Mouse (Mus musculus): ENCODE measurements around the gene Tmbim4. TPM values are rescaled to one million over a fixed set of nuclear protein-coding genes. Genes with fewer than 3 reads are reported as not detected.
A peak's percentile ranks its signal among the peaks of the same experiment; 100 is the strongest.

Tmbim4 gene
- polyA plus RNA-seq, 1 experiment from 2014 or later, result 81.7 TPM

GRCm38 (mm10) chr10:120252800-120253199 lies 51.4 kb downstream of the Tmbim4 start:
- peaks cover 5% of the 10 kb centered on the region for H3K4me1 ChIP-seq
- no peak overlapping the region for H3K9ac ChIP-seq
- no peak overlapping the region for H3K4me3 ChIP-seq
- no peak for ATAC-seq (ENCODE audit: low FRiP score, low read depth)
- H3K27ac ChIP-seq, result no peak overlapping the region
- WGBS, result 38% methylated on average over 8 of the region's 8 CpGs
- H3K4me2 ChIP-seq (replicated peaks), result no peak overlapping the region
- no peaks in the 10 kb centered on the region for H3K27me3 ChIP-seq (replicated peaks)
- H3K9me3 ChIP-seq, result no peaks in the 10 kb centered on the region
- no peaks in the 10 kb centered on the region for H3K36me3 ChIP-seq

GRCm38 (mm10) chr10:120257231-120257630 lies 55.8 kb downstream of the Tmbim4 start:
- Histone ChIP-seq H3K9me3 (no peaks in the 10 kb centered on the region), H3K4me3 (no peak overlapping the region), H3K4me1 (peaks cover 5% of the 10 kb centered on the region), H3K27me3 (replicated peaks) (no peaks in the 10 kb centered on the region), H3K4me2 (replicated peaks) (no peak overlapping the region), H3K36me3 (no peaks in the 10 kb centered on the region), H3K27ac (no peak overlapping the region), H3K9ac (no peak overlapping the region)
- 38% methylated on average over 11 of the region's 11 CpGs for WGBS
- no peak for ATAC-seq (ENCODE audit: low FRiP score, low read depth)

- 67% methylated on average over 12 of the region's 12 CpGs for WGBS
- H3K9ac ChIP-seq, result no peak overlapping the region
Measured at GRCm38 (mm10) chr10:120267790-120268189, 66.4 kb downstream of the Tmbim4 start.

GRCm38 (mm10) chr10:120269946-120270345 lies 68.6 kb downstream of the Tmbim4 start:
- Histone ChIP-seq H3K36me3 (no peaks in the 10 kb centered on the region), H3K4me2 (replicated peaks) (no peak overlapping the region), H3K9me3 (no peaks in the 10 kb centered on the region), H3K27me3 (replicated peaks) (no peaks in the 10 kb centered on the region), H3K9ac (no peak overlapping the region), H3K4me3 (no peak overlapping the region), H3K4me1 (peaks cover 15% of the 10 kb centered on the region; the same call in 1 of the 2 replicates), H3K27ac (no peak overlapping the region)
- ATAC-seq (ENCODE audit: low FRiP score, low read depth), result no peak
- WGBS, result 91% methylated on average over 13 of the region's 13 CpGs

More at GRCm38 (mm10) chr10:120267790-120268189, 66.4 kb downstream of the Tmbim4 start:
- H3K9me3 ChIP-seq, result no peaks in the 10 kb centered on the region
- peaks cover 12% of the 10 kb centered on the region; the same call in 1 of the 2 replicates for H3K4me1 ChIP-seq
- H3K27ac ChIP-seq, result no peak overlapping the region
- H3K4me3 ChIP-seq, result no peak overlapping the region
- no peak for ATAC-seq (ENCODE audit: low FRiP score, low read depth)
- no peak overlapping the region for H3K4me2 ChIP-seq (replicated peaks)
- no peaks in the 10 kb centered on the region for H3K36me3 ChIP-seq
- no peaks in the 10 kb centered on the region for H3K27me3 ChIP-seq (replicated peaks)

GRCm38 (mm10) chr10:120270777-120271176 lies 69.4 kb downstream of the Tmbim4 start:
- H3K4me1 ChIP-seq, result peaks cover 15% of the 10 kb centered on the region; the same call in 1 of the 2 replicates
- H3K4me2 ChIP-seq (replicated peaks), result no peak overlapping the region
- H3K36me3 ChIP-seq, result no peaks in the 10 kb centered on the region
- H3K9ac ChIP-seq, result no peak overlapping the region
- 73% methylated on average over 4 of the region's 4 CpGs for WGBS
- H3K27me3 ChIP-seq (replicated peaks), result no peaks in the 10 kb centered on the region
- ATAC-seq (ENCODE audit: low FRiP score, low read depth), result no peak
- no peak overlapping the region for H3K27ac ChIP-seq
- no peaks in the 10 kb centered on the region for H3K9me3 ChIP-seq
- H3K4me3 ChIP-seq, result no peak overlapping the region

DNA sequence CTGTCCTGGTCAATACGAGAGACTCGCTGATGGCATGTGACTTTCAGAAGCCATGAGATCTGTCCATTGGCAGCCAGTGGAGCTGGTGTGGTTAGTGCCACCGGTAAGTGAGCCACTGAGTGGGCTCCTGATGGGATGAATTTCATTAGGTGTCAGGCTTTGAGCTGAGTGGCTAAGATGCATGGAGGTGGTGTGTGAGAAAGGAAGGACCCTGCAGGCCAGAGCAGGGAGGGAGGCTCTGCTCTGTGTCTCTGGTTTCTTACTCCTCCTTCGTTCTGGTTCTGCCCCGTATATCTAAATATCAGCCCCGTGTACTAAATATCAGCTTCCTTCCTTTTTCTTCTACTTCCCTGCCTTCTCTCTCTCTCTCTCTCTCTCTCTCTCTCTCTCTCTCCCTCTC lies 69.9 kb downstream of the Tmbim4 start:
- no peak for ATAC-seq (ENCODE audit: low FRiP score, low read depth)
- Histone ChIP-seq H3K4me2 (replicated peaks) (peak overlapping the region; percentile 53; the same call in 1 of the 2 replicates), H3K4me1 (peaks cover 15% of the 10 kb centered on the region; the same call in 1 of the 2 replicates), H3K36me3 (no peaks in the 10 kb centered on the region), H3K27ac (no peak overlapping the region), H3K9me3 (no peaks in the 10 kb centered on the region), H3K27me3 (replicated peaks) (no peaks in the 10 kb centered on the region), H3K9ac (no peak overlapping the region), H3K4me3 (no peak overlapping the region)
- 83% methylated on average over 6 of the region's 6 CpGs for WGBS

DNA sequence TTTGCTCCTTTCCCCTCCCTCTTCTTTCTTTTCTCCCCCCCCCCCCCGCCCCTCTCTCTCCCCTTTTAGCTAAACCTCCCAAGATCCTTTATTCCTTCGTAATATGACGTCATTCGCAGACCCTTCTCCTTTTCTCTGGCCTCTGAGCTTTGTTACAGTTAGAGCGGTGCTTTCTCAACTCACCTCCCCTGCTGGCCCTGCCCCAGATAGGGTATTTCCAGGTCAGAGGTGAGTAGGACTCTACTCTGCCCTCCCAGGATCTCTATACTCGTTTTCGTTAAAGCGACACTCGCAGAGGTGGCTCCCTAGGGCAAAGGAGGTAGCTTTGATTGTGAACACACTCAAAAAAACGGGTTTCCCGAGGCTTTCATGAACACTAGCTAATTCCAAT lies 70.5 kb downstream of the Tmbim4 start:
- H3K27me3 ChIP-seq (replicated peaks), result no peaks in the 10 kb centered on the region
- ATAC-seq (ENCODE audit: low FRiP score, low read depth), result no peak
- peak overlapping the region; percentile 21; the same call in 1 of the 2 replicates for H3K9ac ChIP-seq
- peak overlapping the region; percentile 22; the same call in 1 of the 2 replicates for H3K4me3 ChIP-seq
- H3K4me1 ChIP-seq, result peaks cover 15% of the 10 kb centered on the region; the same call in 1 of the 2 replicates
- no peaks in the 10 kb centered on the region for H3K9me3 ChIP-seq
- H3K27ac ChIP-seq, result no peak overlapping the region
- 22% methylated on average over 10 of the region's 11 CpGs for WGBS
- H3K4me2 ChIP-seq (replicated peaks), result peak overlapping the region; percentile 53
- no peaks in the 10 kb centered on the region for H3K36me3 ChIP-seq

GRCm38 (mm10) chr10:120272270-120272883 lies 71.0 kb downstream of the Tmbim4 start:
- no peak for ATAC-seq (ENCODE audit: low FRiP score, low read depth)
- Histone ChIP-seq H3K4me2 (replicated peaks) (peak overlapping the region; percentile 53), H3K4me1 (peaks cover 15% of the 10 kb centered on the region; the same call in 1 of the 2 replicates), H3K9ac (no peak overlapping the region), H3K27ac (no peak overlapping the region), H3K27me3 (replicated peaks) (no peaks in the 10 kb centered on the region), H3K4me3 (peak overlapping the region; percentile 22; the same call in 1 of the 2 replicates), H3K36me3 (no peaks in the 10 kb centered on the region), H3K9me3 (no peaks in the 10 kb centered on the region)
- 20% methylated on average over 19 of the region's 19 CpGs for WGBS

DNA sequence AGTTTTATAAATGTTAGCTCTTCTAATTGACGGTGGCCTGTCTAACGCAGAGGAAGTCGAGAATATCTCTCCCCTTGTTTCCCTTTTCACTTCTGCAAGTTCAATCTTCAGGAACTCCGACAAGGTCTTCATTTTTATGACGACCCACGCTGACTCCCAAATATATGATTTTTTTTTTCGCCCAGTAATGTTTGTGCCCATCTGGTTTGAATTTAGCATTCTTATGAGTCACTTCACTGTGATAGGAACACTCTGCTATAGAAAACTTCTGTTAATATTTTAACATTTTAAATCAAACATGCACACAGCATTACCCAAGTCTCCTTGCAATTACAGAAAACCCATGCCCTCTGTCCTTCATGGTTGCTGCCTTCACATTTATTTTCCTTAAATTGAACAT lies 71.9 kb downstream of the Tmbim4 start:
- ATAC-seq (ENCODE audit: low FRiP score, low read depth), result no peak
- 82% methylated on average over 7 of the region's 7 CpGs for WGBS
- peaks cover 15% of the 10 kb centered on the region; the same call in 1 of the 2 replicates for H3K4me1 ChIP-seq
- H3K36me3 ChIP-seq, result no peaks in the 10 kb centered on the region
- no peak overlapping the region for H3K9ac ChIP-seq
- no peaks in the 10 kb centered on the region for H3K9me3 ChIP-seq
- no peak overlapping the region for H3K27ac ChIP-seq
- H3K4me2 ChIP-seq (replicated peaks), result no peak overlapping the region
- no peak overlapping the region for H3K4me3 ChIP-seq
- H3K27me3 ChIP-seq (replicated peaks), result no peaks in the 10 kb centered on the region

Other genes with a start within 250 kb of the Tmbim4 start
- 3.9 and 4.2 TPM in 2 replicates for gene Helb, start 88.6 kb upstream of the Tmbim4 start, polyA plus RNA-seq (2016; fragmentation: Nextera tagmentation; extraction: Ambion mirVana)
- gene Irak3, start 540 bp downstream of the Tmbim4 start, polyA plus RNA-seq (2016; fragmentation: Nextera tagmentation; extraction: Ambion mirVana), result 0.69 and 0.79 TPM in 2 replicates
- 51.3 and 51.9 TPM in 2 replicates for gene Llph, start 25.5 kb downstream of the Tmbim4 start, polyA plus RNA-seq (2016; fragmentation: Nextera tagmentation; extraction: Ambion mirVana)

All from neural tube, embryonic 12.5 days (tissue).